In genomic region chrX:160905041-160905678, GRCm38 (mm10) we compare ENCODE assay signal across 21 mouse cellular contexts. TPM values are rescaled to one million over a fixed set of nuclear protein-coding genes. Genes with fewer than 3 reads are reported as not detected.
DNase-seq lines count a peak whose midpoint lies in the region; ATAC-seq and TF ChIP-seq lines count a peak whose summit lies in the region.
"Had no signal": no experiment of that assay in that cellular context is flagged by ENCODE, and none has a peak within 500 bp of the region (broad histone marks: within the 10 kb centered on the region; RNA-seq: fewer than 3 reads in every experiment).

No protein-coding gene starts in this region.

- 30% methylated on average over 2 of the region's 2 CpGs for WGBS in liver, embryonic 14.5 days (ENCODE audit: insufficient replicate concordance)
- 63% methylated on average over 2 of the region's 2 CpGs for WGBS in kidney, embryonic 16.5 days
- WGBS in midbrain, embryonic 14.5 days: 71% methylated on average over 2 of the region's 2 CpGs

- H3K4me3 ChIP-seq in liver, embryonic 14.5 days (ENCODE audit: insufficient read depth in 1 of 2, low read depth in 2 of 2, low read length in 2 of 2): no peak overlapping the region
- H3K4me3 ChIP-seq in kidney, embryonic 16.5 days (ENCODE audit: low read length): no peak overlapping the region
- no peak overlapping the region for H3K4me3 ChIP-seq in midbrain, embryonic 14.5 days (replicated peaks; ENCODE audit: low read depth, low read length)
- H3K4me3 ChIP-seq: forebrain, embryonic 15.5 days; gastrocnemius, adult 2 months; megakaryocyte, embryonic 14.5 days had no signal

- no peaks in the 10 kb centered on the region for H3K9me3 ChIP-seq in liver, embryonic 14.5 days (ENCODE audit: control insufficient read depth, low read length)
- H3K9me3 ChIP-seq in kidney, embryonic 16.5 days (ENCODE audit: low read length): no peaks in the 10 kb centered on the region
- H3K9me3 ChIP-seq in midbrain, embryonic 14.5 days (ENCODE audit: control insufficient read depth, low read length): no peaks in the 10 kb centered on the region
- H3K9me3 ChIP-seq: forebrain, embryonic 15.5 days; G1E; megakaryocyte, embryonic 14.5 days had no signal

- no peaks in the 10 kb centered on the region for H3K27me3 ChIP-seq in liver, embryonic 14.5 days (ENCODE audit: control insufficient read depth, insufficient read depth, low read length)
- peaks cover 8% of the 10 kb centered on the region; the same call in 1 of the 2 replicates for H3K27me3 ChIP-seq in kidney, embryonic 16.5 days (ENCODE audit: insufficient read depth, low read length)
- H3K27me3 ChIP-seq in midbrain, embryonic 14.5 days (ENCODE audit: control insufficient read depth, insufficient read depth, low read length): no peaks in the 10 kb centered on the region
- H3K27me3 ChIP-seq: forebrain, embryonic 15.5 days had no signal

- peak overlapping the region; percentile 35; the same call in 1 of the 2 replicates for H3K27ac ChIP-seq in liver, embryonic 14.5 days
- H3K27ac ChIP-seq in kidney, embryonic 16.5 days (ENCODE audit: low read length): no peak overlapping the region
- no peak overlapping the region for H3K27ac ChIP-seq in midbrain, embryonic 14.5 days (replicated peaks; ENCODE audit: low read depth, low read length)
- H3K27ac ChIP-seq: forebrain, embryonic 15.5 days; gastrocnemius, adult 2 months; hindbrain, embryonic 14.5 days had no signal

- ATAC-seq in common myeloid progenitor, adult 5-6 weeks (replicated peaks; ENCODE audit: low read depth, poor library complexity, severe bottlenecking): peak; percentile 74
- ATAC-seq in liver, embryonic 14.5 days (ENCODE audit: insufficient read depth): peak; percentile 94
- ATAC-seq in kidney, embryonic 16.5 days (ENCODE audit: low FRiP score, low TSS enrichment): no peak
- ATAC-seq in midbrain, embryonic 14.5 days (ENCODE audit: low FRiP score, low TSS enrichment): no peak
- ATAC-seq: forebrain, embryonic 15.5 days; intestine, postnatal 0 days had no signal

- H3K36me3 ChIP-seq in liver, embryonic 14.5 days (replicated peaks; ENCODE audit: control insufficient read depth, insufficient read depth, low read depth): no peaks in the 10 kb centered on the region
- no peaks in the 10 kb centered on the region for H3K36me3 ChIP-seq in kidney, embryonic 16.5 days (ENCODE audit: insufficient read depth, low read length)
- no peaks in the 10 kb centered on the region for H3K36me3 ChIP-seq in midbrain, embryonic 14.5 days (ENCODE audit: control insufficient read depth, insufficient read depth, low read length)
- H3K36me3 ChIP-seq: forebrain, embryonic 15.5 days; G1E had no signal

- peak overlapping the region; percentile 32 for H3K4me2 ChIP-seq in liver, embryonic 14.5 days (ENCODE audit: low read depth)
- no peak overlapping the region for H3K4me2 ChIP-seq in kidney, embryonic 16.5 days (replicated peaks; ENCODE audit: low read depth, low read length)
- no peak overlapping the region for H3K4me2 ChIP-seq in midbrain, embryonic 14.5 days (ENCODE audit: low read length)
- H3K4me2 ChIP-seq: forebrain, embryonic 15.5 days; hindbrain, embryonic 14.5 days; lung, embryonic 14.5 days had no signal

- no peak overlapping the region for H3K9ac ChIP-seq in liver, embryonic 14.5 days (replicated peaks)
- H3K9ac ChIP-seq in kidney, embryonic 16.5 days (replicated peaks; ENCODE audit: low read length): no peak overlapping the region
- no peak overlapping the region for H3K9ac ChIP-seq in midbrain, embryonic 14.5 days (replicated peaks; ENCODE audit: low read length)
- H3K9ac ChIP-seq: forebrain, embryonic 15.5 days; hindbrain, embryonic 14.5 days; lung, embryonic 14.5 days had no signal

- TF ChIP-seq CTCF in liver, embryonic 14.5 days (IDR thresholded peaks at IDR 0.05; ENCODE audit: low read depth): no peak

- DNase-seq in right cerebral cortex, adult 2 months (ENCODE audit: low spot score in 2 of 2): peak; percentile 10 to 17
- DNase-seq in right cerebral cortex, postnatal 10 days (ENCODE audit: low spot score in 2 of 2): no peak
- peak; percentile 51 to 58 (median 53) for DNase-seq in liver, embryonic 14.5 days (ENCODE audit: low read depth in 3 of 3, low spot score in 3 of 3)
- peak; percentile 42 for DNase-seq in telencephalon, adult 2 months (ENCODE audit: low read depth, low spot score)
- DNase-seq in midbrain, embryonic 14.5 days: no peak
- DNase-seq: adrenal gland, adult 8-10 months; embryo, embryonic 11 days; gastrocnemius, adult 2 months; heart, adult 11 months; kidney, postnatal 25 days; left cerebral cortex, postnatal 4 days; lung, embryonic 14.5 days; right cerebral cortex, postnatal 14 days; thymus, adult 2 months had no signal

- TF ChIP-seq EP300 in liver, embryonic 14.5 days (IDR thresholded peaks at IDR 0.05; ENCODE audit: low read depth): peak; percentile 88

- H3K4me1 ChIP-seq in liver, embryonic 14.5 days (replicated peaks; ENCODE audit: control insufficient read depth in 2 of 2, insufficient read depth in 2 of 2, low read length in 1 of 2): peaks cover 0 to 4% of the 10 kb centered on the region in 2 experiments; a peak in 2 of 4 replicates
- H3K4me1 ChIP-seq in kidney, embryonic 16.5 days (ENCODE audit: insufficient read depth, low read length): no peaks in the 10 kb centered on the region
- no peaks in the 10 kb centered on the region for H3K4me1 ChIP-seq in midbrain, embryonic 14.5 days (ENCODE audit: control insufficient read depth, insufficient read depth, low read length)
- H3K4me1 ChIP-seq: forebrain, embryonic 15.5 days had no signal

RNA-seq across cellular contexts. Expression of gene Gja6, which starts 1.7 kb away (rescaled TPM):
- total RNA-seq in common myeloid progenitor, adult 5-6 weeks (2017): not detected in 2 replicates
- polyA plus RNA-seq in liver, embryonic 14.5 days (2012; rRNA removed): 0.40 and 0.43 TPM in 2 replicates
- polyA plus RNA-seq in liver, embryonic 14.5 days (2014; fragmentation: Nextera tagmentation; extraction: Ambion mirVana): 0.78 and 1.0 TPM in 2 replicates
- 0.10 and 0.12 TPM in 2 replicates for polyA plus RNA-seq in kidney, embryonic 16.5 days (2015; fragmentation: Nextera tagmentation; extraction: Ambion mirVana)
- not detected in 2 replicates for polyA plus RNA-seq in midbrain, embryonic 14.5 days (2014; fragmentation: Nextera tagmentation; extraction: Ambion mirVana)
- polyA plus RNA-seq: forebrain, embryonic 15.5 days; G1E; lung, embryonic 14.5 days had no signal

Comparison
In these comparisons a context has a peak if more than half of its experiments do, and no peak if none do; other contexts are left out.
1. DNase-seq: peak in right cerebral cortex, adult 2 months (2 of 2), liver, embryonic 14.5 days (3 of 3) and telencephalon, adult 2 months (single experiment); none in right cerebral cortex, postnatal 10 days (0 of 2) and midbrain, embryonic 14.5 days (single experiment).
2. ATAC-seq: peak in common myeloid progenitor, adult 5-6 weeks (single experiment) and liver, embryonic 14.5 days (single experiment); none in kidney, embryonic 16.5 days (single experiment) and midbrain, embryonic 14.5 days (single experiment).